Mouse (Mus musculus) spleen, postnatal 36 days (tissue): Measurements from ENCODE around the gene H2-T22.
"Not testable (repeated sequence)": the region's sequence is repeated elsewhere in the genome, so short reads cannot be mapped to it uniquely, and the experiment has no call there.

ENCODE experiments used
- DNase-seq, 2 experiments: peaks; one replicate each; pipeline ENCODE4 v3.0.0; 2022; ENCODE audit warnings: low spot score in 2 of 2, mixed read lengths in 1 of 2

H2-T22 gene

GRCm38 (mm10) chr17:36042610-36043169 is at the start of gene H2-T22, which contains the start of gene Gm6034:
TSS of gene H2-T22 (minus strand) at chr17:36042747.
TSS of gene Gm6034 (plus strand) at chr17:36042961.
- DNase-seq = peak; percentile 90 to 94

- DNase-seq = not testable (repeated sequence)
Measured at GRCm38 (mm10) chr17:36091933-36092332, 49.4 kb upstream of the H2-T22 start.

GRCm38 (mm10) chr17:36085976-36086375 is 43.4 kb upstream of the H2-T22 start:
- not testable (repeated sequence) for DNase-seq

GRCm38 (mm10) chr17:36083870-36084451 is 41.4 kb upstream of the H2-T22 start:
- no peak for DNase-seq

GRCm38 (mm10) chr17:36083266-36083869 is 40.8 kb upstream of the H2-T22 start:
- no peak for DNase-seq

- DNase-seq = not testable (repeated sequence)
Measured at GRCm38 (mm10) chr17:36082519-36083232, 40.1 kb upstream of the H2-T22 start.

- not testable (repeated sequence) for DNase-seq
Measured at GRCm38 (mm10) chr17:36081901-36082300, 39.4 kb upstream of the H2-T22 start.

- peak; percentile 81 to 87 for DNase-seq
Measured at GRCm38 (mm10) chr17:36060829-36061228, 18.3 kb upstream of the H2-T22 start.

- not testable (repeated sequence) for DNase-seq
Measured at GRCm38 (mm10) chr17:36058362-36058761, 15.8 kb upstream of the H2-T22 start, which contains the start of gene Gm11127. TSS of gene Gm11127 (minus strand) at chr17:36058371.

GRCm38 (mm10) chr17:36057927-36058326 is 15.4 kb upstream of the H2-T22 start:
- not testable (repeated sequence) for DNase-seq

GRCm38 (mm10) chr17:36043286-36043685 is 739 bp upstream of the H2-T22 start:
- no peak for DNase-seq

GRCm38 (mm10) chr17:36042055-36042454 is 492 bp downstream of the H2-T22 start:
- DNase-seq = not testable (repeated sequence)

- DNase-seq = not testable (repeated sequence)
Measured at GRCm38 (mm10) chr17:36040604-36041003, 1.9 kb downstream of the H2-T22 start.

GRCm38 (mm10) chr17:36036126-36036525 is 6.4 kb downstream of the H2-T22 start:
- DNase-seq = not testable (repeated sequence)

GRCm38 (mm10) chr17:36035010-36035638 is 7.4 kb downstream of the H2-T22 start:
- DNase-seq = peak; percentile 70 to 72

- not testable (repeated sequence) for DNase-seq
Measured at GRCm38 (mm10) chr17:36034524-36034923, 8.0 kb downstream of the H2-T22 start.

- peak; percentile 83 to 89 for DNase-seq
Measured at GRCm38 (mm10) chr17:36032351-36032875, 10.1 kb downstream of the H2-T22 start, which contains the start of gene H2-T23. TSS of gene H2-T23 (minus strand) at chr17:36032855.

- peak; percentile 61 to 73 for DNase-seq
Measured at GRCm38 (mm10) chr17:36031583-36032331, 10.8 kb downstream of the H2-T22 start.

- DNase-seq = not testable (repeated sequence)
Measured at GRCm38 (mm10) chr17:36030703-36031582, 11.6 kb downstream of the H2-T22 start.
